Mouse (Mus musculus): ENCODE measurements around the gene Rabl2.
A peak's percentile ranks its signal among the peaks of the same experiment; 100 is the strongest.

The Rabl2 gene

GRCm38 (mm10) chr15:89550506-89550905 lies 41.2 kb downstream of the Rabl2 start:
- ATAC-seq (ENCODE audit: low TSS enrichment), result no peak

- ATAC-seq (ENCODE audit: low TSS enrichment), result no peak
These were observed 42.9 kb downstream of the Rabl2 start for GRCm38 (mm10) chr15:89548837-89549236.

- ATAC-seq (ENCODE audit: low TSS enrichment), result no peak
These were observed 43.7 kb downstream of the Rabl2 start for GRCm38 (mm10) chr15:89547824-89548601.

- ATAC-seq (ENCODE audit: low TSS enrichment), result no peak
These were observed 44.4 kb downstream of the Rabl2 start for GRCm38 (mm10) chr15:89547321-89547720.

- ATAC-seq (ENCODE audit: low TSS enrichment), result no peak
These were observed 47.6 kb downstream of the Rabl2 start for GRCm38 (mm10) chr15:89544171-89544570.

- no peak for ATAC-seq (ENCODE audit: low TSS enrichment)
These were observed 57.9 kb downstream of the Rabl2 start for GRCm38 (mm10) chr15:89533843-89534207.

GRCm38 (mm10) chr15:89532924-89533842 lies 58.5 kb downstream of the Rabl2 start:
- peak; percentile 20; the same call in 1 of the 2 replicates for ATAC-seq (ENCODE audit: low TSS enrichment)

Measured in frontal cortex, adult (tissue).